Mouse (Mus musculus): ENCODE measurements around the gene Phf20.
"Not testable (repeated sequence)": the region's sequence is repeated elsewhere in the genome, so short reads cannot be mapped to it uniquely, and the experiment has no call there.

The Phf20 gene

DNA sequence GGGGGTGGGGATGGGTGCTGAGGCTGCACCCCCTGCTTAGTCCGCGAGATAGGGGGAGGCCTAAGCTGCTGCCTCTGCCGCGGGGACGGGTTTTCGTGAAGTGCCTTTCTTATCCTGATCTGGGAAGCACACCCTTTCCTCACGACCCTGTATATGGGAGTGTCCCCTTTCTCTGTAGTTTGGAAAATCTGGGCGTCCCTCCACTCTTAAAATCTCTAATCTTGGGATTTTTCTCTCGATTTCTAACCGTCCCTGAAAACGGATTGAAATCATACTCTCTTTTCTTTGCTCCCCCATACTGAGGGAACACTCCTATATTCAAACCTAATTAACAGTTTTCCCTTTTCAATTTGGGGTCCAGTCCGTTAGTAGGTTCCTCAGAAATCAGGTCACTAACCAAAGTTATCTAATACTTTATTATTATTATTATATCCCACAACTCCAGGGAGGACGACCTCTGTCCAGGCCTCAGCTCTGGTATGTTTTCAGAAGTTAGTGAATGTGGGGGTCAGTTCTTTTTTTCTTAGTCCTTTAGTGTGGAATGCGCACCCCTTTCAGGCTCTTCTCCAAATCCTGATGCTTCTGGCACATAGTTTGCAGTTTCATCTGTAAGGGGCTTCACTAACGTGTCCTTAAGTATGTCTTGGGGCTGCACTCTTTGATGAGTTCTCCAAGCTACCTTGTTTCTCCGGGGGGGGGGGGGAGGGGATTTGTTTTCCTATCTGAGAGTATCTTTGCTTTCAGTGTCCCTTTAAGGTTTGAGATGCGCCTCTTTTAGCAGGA, 1.1 kb downstream of the Phf20 start:
- DNase-seq (ENCODE audit: low read depth, low spot score): no peak

DNA sequence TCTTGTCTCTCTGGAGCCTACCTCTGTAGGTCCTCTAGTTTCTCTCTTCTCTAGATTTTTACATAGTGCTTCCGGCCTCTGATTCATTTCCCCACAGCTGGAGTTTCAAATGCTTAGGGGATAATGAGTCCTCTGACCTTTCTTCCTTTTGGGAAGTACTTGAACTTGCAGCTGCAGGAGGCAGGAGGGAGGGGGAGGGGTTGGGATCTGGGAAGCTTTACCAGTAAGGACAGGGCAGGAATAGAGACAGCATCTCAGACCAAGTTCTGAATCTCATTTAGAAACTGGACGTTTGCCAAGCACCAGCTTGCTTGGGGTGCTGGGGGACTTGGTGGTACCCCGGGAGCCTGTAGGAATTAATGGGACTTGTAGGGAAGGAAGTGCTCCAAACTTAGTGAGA, 3.7 kb downstream of the Phf20 start:
- no peak for DNase-seq (ENCODE audit: low read depth, low spot score)

DNA sequence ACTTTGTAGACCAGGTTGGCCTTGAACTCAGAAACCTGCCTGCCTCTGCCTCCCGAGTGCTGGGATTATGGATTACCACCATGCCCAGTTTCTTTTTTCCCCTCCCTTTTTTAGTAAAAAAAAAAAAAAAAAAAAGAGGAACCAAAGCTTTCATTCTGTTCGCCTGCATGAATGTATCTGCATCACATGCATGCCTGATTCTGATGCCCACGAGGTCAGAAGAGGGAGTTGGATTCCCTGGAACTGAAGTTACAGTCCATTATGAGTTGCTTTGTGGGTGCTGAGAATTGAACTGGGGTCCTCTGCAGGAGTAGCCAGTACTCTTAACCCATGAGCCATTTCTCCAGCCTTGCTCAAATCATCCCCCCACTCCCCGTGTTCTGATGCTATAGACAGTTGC, 5.2 kb downstream of the Phf20 start:
- DNase-seq (ENCODE audit: low read depth, low spot score): no peak

DNA sequence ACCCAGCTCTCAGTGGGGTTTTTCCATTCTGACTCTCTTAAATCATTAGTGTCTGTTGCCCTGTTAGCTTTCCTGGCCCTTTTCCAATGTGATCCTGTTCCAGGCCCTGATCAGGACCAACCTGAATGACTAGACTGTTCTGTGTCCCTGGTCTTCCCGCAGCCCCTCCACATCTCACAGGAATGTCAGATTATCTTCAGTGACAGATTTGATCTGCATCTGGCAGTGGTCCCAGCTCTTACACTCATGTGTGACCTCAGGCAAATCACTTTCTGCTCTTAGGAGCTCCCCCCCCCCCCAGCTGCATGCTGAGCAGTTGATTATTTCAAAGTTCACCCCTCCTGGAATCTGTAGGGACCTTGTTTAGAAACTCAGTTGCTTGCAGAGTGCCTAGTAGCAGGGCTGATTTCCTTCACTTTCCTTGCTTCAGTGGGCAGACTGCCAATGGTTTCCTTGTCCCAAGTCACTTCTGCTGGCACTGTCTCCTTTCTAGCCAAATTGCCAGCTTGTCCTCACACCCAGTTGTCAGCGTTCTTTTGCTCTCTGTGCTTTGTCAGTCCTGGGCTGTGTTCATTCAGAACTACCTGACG, 6.7 kb downstream of the Phf20 start:
- no peak for DNase-seq (ENCODE audit: low read depth, low spot score)

DNA sequence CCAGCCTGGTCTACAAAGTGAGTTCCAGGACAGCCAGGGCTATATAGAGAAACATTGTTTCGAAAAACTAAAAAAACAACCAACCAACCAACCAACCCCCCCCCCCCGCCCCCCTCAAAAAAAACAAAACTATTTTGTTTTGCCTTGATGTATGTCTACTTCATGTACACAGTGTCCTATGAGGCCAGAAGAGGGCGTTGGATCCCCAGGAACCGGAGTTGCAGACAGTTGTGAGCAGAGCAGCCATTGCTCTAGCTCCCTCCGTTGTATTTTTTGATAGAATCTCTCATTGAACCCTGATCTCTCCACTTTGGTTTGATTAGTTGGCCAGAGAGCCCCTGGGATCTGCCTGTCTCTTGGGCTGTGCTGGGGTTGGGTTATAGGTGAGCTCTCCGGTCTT, 7.7 kb downstream of the Phf20 start:
- DNase-seq (ENCODE audit: low read depth, low spot score): no peak

DNA sequence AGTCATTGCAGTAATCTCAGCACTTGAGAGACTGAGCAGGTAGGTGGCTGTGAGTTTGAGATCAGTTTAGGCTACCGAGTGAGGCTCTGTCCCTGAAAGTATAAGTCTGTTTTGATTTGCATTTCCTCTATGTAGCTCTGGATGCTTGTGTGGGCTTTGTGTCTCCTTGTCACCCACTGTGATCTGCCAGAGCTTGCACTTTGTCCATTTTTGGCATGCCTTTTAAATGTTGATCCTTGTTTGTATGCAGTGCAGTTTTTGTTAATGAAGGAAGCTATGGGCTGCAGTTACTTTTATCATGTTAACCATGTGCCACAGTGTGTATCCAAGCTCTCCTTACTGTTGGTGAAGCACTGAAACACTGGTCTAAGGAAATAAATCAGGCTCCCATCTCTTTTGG, 21.5 kb downstream of the Phf20 start:
- no peak for DNase-seq (ENCODE audit: low read depth, low spot score)

DNA sequence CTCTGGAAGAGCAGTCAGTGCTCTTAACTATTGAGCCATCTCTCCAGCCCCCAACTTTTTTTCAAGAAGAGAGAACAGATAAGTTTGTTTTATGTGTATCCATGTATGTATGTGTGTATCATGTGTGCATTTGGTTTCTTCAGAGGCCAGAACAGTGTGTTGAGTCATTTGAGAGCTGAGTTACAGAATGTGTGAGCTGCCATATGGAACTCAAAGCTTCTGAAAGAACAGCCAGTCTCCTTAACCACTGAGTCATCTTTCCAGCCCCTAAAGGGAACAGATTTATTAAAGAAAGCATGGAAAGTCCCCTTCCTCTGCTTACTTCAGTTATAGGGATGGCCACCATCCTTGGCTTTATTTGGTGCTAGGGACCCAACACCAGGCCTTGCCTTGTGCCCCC, 25.8 kb downstream of the Phf20 start:
- no peak for DNase-seq (ENCODE audit: low read depth, low spot score)

DNA sequence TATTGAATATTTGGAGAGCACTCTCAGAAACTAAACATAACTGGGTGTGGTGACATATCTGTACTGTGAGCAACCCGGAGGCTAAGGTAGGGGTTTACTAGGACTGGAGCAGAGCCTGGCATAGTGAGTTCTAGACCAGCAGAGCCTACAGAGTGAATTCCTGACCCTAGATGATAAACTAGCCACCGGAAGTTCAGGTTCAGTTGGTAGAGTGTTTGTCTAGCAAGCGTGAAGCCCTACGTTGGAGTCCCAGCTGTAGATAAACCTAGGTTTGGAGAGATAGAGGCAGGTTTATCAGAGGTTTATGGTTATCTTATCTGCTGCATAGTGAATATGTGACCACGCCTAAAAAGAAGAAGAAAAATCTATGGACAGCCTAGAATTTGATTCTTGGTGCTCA, 27.8 kb downstream of the Phf20 start:
- DNase-seq (ENCODE audit: low read depth, low spot score): no peak

DNA sequence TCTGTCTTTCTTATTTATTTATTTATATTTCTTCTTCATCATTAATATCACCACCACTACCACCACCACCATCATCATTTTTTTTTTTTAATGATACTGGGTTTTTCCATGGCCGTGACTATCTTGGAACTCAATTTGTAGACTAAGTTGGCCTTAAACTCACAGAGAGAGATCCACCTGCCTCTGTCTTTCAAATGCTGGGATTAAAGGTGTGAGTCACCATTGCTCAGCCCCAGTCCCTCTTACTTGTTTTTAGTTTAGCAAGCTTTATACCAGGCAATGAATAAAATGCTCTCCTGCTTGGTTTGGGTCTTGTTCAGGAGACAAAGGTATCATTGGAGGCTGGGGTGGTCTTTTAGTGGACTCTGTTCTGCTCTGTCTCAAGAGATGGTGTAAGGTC, 31.4 kb downstream of the Phf20 start:
- no peak for DNase-seq (ENCODE audit: low read depth, low spot score)

DNA sequence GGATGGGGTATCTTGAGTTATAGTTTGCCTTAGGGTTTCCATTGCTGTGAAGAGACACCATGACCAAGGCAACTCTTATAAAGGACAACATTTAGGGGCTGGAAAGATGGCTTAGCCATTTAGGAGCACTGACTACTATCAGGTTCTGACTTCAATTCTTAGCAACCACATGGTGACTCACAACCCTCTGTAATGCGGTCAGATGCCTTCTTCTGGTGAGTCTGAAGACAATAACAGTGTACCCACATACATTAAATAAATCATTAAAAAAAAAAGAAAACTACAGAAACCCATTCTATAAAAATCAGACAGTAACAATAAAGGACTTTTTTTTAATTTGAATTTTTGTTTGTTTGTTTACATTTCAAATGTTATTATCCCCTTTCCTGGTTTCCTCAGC, 32.9 kb downstream of the Phf20 start:
- no peak for DNase-seq (ENCODE audit: low read depth, low spot score)

DNA sequence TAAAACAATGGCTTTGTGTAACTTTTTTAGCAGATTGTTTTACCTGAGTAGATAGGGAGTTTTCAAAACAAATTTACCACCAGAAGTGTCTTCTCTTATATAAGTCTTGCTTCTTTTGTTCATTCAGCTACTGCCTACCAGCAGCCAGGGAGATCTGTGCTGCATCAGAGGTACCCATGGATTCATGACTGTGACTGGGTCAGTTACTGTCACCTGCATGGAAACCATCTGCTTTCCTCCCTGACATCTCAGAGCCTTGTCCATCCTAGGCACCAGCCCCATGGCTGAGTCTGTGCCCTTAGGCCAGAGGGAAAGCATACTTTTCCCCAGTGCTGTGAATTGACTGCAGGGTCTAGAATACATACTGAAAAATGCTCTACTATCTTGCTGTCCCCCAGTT, 35.1 kb downstream of the Phf20 start:
- DNase-seq (ENCODE audit: low read depth, low spot score): no peak

DNA sequence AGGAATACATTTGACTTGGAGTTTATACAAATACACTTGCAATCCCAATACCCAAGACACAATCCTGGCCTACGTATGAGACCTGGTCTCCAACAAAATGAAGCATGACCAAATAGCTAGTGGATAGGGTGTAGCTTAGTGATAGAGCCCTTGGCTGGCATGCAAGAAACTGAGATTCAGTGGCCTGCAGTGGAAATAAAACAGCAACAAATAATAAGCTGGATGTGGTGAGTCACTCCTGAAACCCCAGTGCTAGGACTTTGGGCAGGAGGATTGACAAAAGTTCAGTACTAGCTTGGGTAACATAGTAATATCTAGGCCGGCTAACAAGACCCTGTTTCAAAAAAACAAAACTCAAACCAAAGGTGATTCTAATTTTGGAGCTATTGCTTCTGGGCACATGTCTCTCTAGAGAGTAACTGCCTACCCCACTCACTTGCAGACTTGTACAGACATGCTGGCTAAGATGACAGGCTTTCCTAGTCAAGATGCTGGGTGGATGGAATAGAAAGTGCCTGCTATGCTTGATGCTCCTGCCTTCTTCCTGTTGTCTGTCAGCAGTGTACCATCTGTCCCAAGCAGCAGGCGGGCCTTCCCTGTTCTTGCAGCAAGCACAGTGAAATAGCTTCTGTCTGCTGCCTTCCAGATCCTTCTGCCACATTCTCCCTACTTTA, 37.1 kb downstream of the Phf20 start:
- DNase-seq (ENCODE audit: low read depth, low spot score): no peak

DNA sequence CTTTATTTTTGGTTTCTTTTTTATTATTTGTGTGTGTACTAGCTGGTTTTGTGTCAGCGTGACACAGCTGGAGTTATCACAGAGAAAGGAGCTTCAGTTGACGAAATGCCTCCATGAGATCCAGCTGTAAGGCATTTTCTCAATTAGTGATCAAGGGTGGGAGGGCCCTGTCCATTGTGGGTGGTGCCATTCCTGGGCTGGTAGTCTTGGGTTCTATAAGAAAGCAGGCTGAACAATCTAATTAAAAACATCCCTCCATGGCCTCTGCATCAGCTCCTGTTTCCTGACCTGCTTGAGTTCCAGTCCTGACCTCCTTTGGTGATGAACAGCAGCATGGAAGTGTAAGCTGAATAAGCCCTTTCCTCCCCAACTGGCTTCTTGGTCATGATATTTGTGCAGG, 37.8 kb downstream of the Phf20 start:
- DNase-seq (ENCODE audit: low read depth, low spot score): not testable (repeated sequence)

DNA sequence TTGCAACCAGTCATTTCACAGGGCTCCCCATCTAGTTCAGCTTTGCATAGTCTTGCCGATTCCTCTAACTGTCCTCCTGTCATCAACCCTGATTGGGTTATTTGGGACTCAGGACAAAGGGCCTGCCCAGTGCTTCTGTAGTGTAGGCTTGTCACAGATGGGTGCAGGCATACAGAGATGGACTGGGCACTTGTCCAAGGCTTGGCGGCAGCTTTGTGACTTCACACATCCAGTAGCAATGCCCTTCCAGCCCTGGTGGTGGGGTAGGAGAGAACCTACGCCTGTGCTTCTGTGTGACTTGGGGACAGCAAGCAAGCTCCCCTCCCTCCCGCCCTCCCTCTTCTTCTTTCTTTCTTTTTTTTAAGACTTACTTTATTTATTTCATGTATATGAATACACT, 39.6 kb downstream of the Phf20 start:
- DNase-seq (ENCODE audit: low read depth, low spot score): no peak

DNA sequence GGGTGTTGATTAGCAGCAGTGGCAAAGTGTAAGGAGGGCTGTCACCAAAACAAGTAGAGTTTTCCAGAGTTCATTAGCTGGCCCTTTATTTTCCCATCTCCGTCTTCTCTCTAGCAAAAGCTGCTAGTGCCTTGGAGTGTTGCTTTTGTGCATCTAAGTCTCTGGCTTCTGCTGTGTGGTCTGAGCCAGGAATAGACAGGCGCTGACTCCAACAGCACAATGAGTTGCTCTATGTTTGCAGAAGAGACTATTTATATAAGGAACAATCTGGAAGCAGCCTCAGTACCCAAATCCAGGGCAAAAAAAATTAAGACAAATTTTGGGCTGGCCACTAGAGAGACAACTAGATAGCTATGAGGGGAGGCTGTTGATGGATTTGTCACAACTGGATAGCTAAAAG, 45.4 kb downstream of the Phf20 start:
- no peak for DNase-seq (ENCODE audit: low read depth, low spot score)

DNA sequence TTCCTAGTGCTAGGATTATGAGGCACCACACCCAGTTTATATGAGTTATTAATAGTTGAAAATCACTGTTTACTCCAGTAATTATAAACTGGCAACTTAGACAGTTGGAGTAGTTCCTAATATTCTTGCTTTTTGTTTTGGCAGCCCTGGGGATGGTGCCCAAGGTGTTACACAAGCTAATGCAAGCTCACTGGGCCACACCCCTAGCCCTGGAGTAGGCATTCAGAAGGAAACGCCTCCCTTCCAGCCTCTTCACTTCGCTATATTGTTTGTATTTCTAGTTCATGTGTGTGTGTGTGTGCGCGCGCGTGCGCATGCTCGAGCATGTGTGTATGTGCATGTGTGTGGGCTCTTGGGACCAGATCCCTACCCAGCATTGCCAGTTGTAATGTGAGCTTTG, 46.7 kb downstream of the Phf20 start:
- no peak for DNase-seq (ENCODE audit: low read depth, low spot score)

DNA sequence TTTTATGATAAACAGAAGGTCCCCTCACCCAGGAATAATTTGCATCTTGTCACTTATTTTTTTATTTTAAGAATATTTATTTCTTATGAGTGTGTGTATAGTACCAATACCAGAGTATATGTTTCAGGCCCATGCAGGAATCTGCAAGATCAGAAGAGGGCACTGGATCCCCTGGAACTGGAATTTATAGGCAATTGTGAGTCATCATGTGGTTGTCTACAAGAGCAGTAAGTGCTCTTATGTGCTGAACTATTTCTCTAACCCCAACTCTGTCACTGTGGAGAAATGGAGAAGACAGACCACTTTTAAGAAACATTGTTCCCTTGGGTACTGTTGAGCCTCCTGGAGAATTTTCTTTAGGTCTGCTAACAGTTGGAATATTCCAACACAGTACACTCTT, 51.3 kb downstream of the Phf20 start:
- DNase-seq (ENCODE audit: low read depth, low spot score): no peak

DNA sequence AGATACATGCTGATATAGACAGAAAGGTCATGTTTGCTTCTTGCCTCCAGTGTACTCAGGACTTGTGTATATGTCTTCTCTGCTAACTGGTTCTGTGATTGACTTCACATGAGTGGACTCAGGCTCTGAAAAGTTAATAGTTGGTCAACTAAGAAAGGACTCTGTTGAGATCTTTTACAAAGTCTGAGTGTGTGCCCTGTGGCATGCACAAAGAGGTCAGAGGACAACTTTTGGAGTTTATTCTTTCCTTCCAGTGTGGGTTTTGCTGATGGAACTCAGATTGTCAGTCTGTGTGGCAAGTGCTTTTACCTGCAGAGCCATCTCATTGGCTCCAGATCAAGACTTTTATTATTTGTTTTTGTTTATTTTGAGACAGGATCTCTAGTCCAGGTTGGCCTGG, 54.5 kb downstream of the Phf20 start:
- DNase-seq (ENCODE audit: low read depth, low spot score): no peak

DNA sequence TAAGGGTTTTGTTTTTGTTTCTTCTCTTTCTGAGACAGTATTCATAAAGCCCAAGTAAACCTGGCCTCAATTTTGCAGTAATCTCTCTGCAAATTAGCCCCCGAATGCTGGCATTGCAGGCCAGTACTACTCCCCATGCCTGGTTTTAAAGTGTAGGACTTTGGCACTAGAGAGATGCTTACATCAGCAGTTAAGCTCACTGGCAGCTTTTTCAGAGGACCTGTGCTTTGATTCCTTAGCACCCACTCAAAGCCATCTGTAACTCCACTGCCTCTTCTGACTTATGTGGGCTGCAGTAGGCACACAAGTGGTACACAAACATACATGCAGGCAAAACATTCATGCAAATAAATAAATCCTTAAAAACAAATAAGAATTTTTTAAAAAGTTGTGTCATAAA, 55.0 kb downstream of the Phf20 start:
- no peak for DNase-seq (ENCODE audit: low read depth, low spot score)

DNA sequence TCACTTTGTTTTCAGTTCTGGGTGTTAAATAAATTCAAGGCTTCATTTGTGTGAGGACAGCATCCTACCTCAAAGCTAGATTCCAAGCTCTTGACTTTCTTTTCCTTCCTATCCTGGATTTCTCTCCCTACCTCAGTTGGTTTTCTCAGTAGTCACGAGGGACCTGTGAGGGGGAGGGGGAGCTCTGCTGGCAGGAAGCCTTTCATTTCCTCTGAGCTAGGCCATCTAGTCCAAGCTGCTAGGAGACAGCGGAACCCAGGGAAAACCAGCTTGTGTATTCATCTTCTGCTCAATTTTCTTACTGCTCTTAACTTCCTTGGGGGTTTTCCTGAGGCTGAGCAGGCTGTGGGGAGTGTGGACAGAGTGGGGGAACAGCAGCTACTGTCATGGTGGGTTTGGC, 60.8 kb downstream of the Phf20 start:
- DNase-seq (ENCODE audit: low read depth, low spot score): no peak

DNA sequence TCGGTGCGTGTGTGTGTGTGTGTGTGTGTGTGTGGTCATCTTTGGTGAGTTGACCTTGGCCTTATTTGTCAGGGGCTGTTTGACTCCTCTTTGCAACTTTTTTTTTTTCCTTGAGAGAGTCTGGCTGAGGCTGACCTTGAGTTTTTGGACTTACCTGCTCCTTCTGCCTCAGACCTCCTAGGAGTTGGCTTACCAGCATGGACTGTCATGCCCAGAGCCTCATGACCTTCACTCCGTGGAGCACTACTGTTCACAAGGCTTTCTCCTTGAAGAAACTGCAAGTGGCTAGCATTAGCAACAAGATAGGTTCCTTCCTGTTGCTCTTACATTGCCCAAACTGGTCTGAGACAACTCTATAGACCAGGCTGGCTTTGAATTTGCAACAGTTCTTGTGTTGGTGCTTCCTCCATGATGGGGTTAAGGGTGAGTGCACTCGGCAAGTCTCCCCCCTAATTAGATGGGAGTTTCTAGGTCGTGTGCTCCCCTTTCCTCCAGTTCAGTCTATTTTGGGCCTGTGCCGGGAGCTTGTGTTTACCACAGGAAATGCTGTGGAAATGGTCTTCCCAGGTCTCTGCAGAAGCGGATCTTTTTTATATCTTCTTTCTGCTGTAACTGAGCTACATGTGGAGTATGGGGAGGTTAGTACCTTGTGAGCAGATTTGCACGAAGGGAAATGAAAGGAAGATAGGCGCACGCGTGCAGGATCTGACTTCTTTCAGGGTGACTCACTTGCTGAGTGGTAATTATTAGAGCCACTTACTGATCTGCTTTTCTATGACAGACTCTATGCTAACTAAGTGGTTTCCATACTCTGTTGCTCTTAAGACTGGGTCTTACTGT, 61.9 kb downstream of the Phf20 start:
- DNase-seq (ENCODE audit: low read depth, low spot score): no peak

DNA sequence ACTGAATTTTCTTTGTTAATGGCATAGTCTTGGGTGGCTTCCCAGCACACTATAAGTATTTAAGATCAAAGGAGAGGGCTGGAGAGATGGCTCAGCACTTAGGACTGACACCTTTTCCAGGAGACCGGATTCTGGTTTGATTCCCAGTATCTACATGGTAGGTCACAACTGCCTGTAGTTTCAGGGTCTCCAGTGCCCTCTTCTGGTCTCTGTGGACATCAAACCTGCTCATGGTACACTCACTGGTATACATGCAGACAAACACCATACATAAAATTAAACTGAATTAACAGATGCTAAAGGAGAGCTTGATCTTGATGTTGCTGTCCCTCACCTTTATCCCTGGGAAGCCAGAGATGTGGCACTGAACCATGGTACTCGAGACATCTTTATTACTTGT, 64.7 kb downstream of the Phf20 start:
- no peak for DNase-seq (ENCODE audit: low read depth, low spot score)
